Mouse (Mus musculus) layer of hippocampus, adult 6 months (tissue): Measurements from ENCODE around the gene Pcolce. TPM values are rescaled to one million over a fixed set of nuclear protein-coding genes. Genes with fewer than 3 reads are reported as not detected.

ENCODE experiments used
- long read RNA-seq, 2 experiments: library from polyadenylated mRNA; unstranded; transcript quantifications; one replicate each; pipeline ENCODE4 v2.0.0; 2019 to 2020
- polyA plus RNA-seq: library from polyadenylated mRNA; unstranded; fragments of <200 nt; fragmentation: Nextera tagmentation; gene quantifications from 2 replicates; pipeline ENCODE4 v1.2.3, GENCODE M21; 2021

Pcolce gene
- polyA plus RNA-seq = 10.9 and 39.7 TPM in 2 replicates
- long read RNA-seq, experiment 1, transcript Pcolce-201 (9 exons, 1,626 nt) = major isoform, 11 of 15 reads
- long read RNA-seq, experiment 1, partial matches to known transcripts = 2 of 15 reads
- long read RNA-seq, experiment 1, other reads (novel, unspliced or antisense) = 0 of 15 reads
- long read RNA-seq, experiment 2, transcript Pcolce-201 (9 exons, 1,626 nt) = major isoform, 35 of 36 reads
- long read RNA-seq, experiment 2, partial matches to known transcripts = 0 of 36 reads
- long read RNA-seq, experiment 2, other reads (novel, unspliced or antisense) = 0 of 36 reads

GRCm38 (mm10) chr5:137613550-137613949 lies at the start of gene Pcolce:
Pcolce (minus strand) TSS chr5:137613784.

DNA sequence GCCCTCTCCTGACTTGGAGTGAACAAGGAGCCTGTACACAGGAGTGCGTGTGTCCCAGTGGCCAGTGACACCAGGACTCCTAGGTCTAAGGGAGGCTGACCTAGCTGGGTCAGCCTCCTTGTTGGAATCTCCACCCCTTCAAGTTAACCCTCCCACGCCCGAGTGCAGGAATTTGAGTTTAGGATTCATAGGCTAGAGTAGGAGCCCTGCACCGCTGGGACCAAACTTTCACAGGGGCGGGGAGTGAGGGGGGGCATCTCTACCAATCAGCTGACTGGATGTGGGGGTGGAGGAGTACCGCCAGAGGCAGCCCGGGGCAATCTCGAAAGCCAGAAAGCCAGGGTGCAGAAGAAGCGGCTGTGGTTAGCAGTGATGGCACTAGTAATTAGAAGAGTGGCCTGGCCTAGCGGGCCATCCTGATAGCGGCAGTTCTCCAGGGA lies 32.1 kb upstream of the Pcolce start, which contains the start of gene Irs3:
Gene Irs3, minus strand, starts transcription at position 63 of the 440 bp plus-strand sequence.

DNA sequence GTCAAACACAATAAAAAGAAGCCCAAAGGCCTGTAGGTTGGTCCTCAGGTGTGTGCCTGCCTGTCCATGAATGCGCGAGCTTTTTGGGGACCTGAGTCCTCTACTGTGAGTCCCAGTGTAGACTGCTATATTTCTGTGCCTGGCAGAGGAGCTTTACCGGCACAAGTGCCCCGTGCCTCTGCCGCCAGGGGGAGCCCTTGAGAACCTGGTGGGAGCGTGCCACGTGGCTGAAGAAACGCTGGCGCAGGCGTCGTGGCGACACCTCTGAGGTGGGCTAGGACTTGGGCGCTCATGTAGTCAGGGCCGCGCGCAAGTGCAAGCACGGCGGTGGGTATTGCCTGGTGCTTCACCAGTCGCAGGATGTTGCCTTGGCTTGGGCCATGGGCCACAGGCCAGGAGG lies 27.5 kb upstream of the Pcolce start, which contains the start of gene Sap25:
Gene Sap25, plus strand, starts transcription at position 281 of the 400 bp plus-strand sequence.

DNA sequence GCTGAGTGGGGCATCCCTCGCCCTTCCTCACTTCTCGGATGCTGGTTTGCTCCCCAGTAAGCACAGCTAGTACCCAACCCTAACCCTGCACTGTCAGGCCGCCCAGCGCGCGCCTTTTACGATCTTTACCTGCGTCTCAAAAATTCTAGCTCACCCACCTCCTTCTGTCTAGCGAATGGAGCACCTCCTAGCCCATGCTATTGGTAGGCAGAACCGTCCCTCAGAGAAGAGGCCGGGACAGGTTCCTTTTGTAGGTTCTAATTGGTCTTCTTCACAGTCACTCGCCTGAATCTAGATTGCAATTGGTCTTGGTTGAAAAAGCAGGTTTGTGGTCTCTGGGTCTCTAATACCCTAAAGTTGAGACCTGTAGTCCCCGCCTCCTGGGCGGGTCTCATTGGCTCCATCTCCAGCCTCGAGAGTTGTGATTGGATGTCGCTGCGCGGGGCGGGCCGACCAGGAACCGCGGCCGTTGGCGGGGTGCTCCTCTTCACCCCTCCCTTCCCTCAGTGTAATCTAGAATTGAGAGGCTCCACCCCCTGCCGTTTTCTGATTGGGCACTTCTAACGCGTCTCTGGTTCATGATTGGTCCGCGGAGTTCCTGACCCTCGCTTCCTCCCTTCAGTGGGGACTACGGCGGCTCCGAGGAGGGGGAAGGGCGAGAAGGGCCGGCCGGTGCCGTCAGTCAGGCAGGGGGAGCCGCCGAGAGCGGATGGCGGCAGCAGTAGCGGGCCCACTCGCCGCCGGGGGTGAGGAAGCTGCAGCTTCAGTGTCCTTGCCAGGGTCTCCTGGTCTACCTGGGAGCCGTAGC lies 15.1 kb upstream of the Pcolce start, which contains the start of the genes Fbxo24, Lrch4 and Gm20605:
Gene Fbxo24, minus strand, starts transcription at position 505 of the 808 bp plus-strand sequence.
Gene Lrch4, plus strand, starts transcription at position 624 of the 808 bp plus-strand sequence.
Gene Gm20605, plus strand, starts transcription at position 678 of the 808 bp plus-strand sequence.

DNA sequence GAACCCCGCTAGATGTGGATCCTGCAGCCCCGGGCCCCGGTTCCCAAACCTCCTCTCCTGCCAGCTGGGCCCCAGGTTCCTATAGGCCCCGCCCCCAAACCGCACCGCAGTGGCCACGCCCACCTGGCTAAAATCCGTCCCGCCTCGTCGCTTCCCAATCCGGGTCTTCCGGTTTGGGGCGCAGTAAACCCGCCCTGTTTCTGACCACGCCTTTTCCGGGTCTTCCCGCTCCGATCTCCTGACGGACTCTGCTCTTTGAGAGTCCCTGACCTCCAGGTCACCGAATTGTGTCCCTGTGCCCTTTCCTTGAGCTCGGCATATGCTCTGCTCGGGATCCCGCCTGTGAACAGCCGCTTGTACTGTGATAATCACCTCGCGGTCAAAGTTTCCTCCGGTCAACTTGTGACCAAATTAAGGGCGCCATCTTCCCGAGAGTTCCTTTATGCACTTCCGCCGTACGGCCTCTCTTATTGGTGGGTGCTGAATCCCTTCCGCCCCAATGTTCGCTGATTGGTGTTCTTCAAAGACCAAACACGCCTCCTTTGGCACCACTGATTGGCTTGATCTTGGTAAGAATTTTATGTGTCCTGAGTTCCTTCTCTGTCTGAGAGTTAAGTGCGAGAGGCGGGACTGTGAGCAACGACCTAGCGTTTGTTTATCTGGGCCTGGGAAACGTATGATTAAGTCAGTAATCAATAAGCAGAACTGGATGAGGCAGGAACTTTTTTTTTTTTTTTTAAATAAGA lies 12.8 kb downstream of the Pcolce start, which contains the start of gene Mospd3:
Gene Mospd3, minus strand, starts transcription at position 440 of the 746 bp plus-strand sequence.

GRCm38 (mm10) chr5:137569665-137570064 lies 43.9 kb downstream of the Pcolce start, which contains the start of gene Tfr2:
Tfr2 (plus strand) TSS chr5:137569840.

Other genes starting within 250 kb of the Pcolce start
- 0.10 and 0.13 TPM in 2 replicates for gene Zan, start 136.7 kb downstream of the Pcolce start, polyA plus RNA-seq
- 89.7 and 94.7 TPM in 2 replicates for gene Pop7, start 111.3 kb downstream of the Pcolce start, polyA plus RNA-seq
- 2.6 and 2.9 TPM in 2 replicates for gene Gigyf1, start 95.2 kb downstream of the Pcolce start, polyA plus RNA-seq
- not detected in 2 replicates for gene Epo, start 80.5 kb downstream of the Pcolce start, polyA plus RNA-seq
- 97.9 and 121 TPM in 2 replicates for gene Gnb2, start 80.3 kb downstream of the Pcolce start, polyA plus RNA-seq
- 83.5 and 108 TPM in 2 replicates for gene Actl6b, start 60.3 kb downstream of the Pcolce start, polyA plus RNA-seq
- gene Tfr2, start 43.9 kb downstream of the Pcolce start, polyA plus RNA-seq = 5.8 and 6.8 TPM in 2 replicates
- gene Mospd3, start 12.7 kb downstream of the Pcolce start, polyA plus RNA-seq = 27.3 and 28.5 TPM in 2 replicates
- gene Fbxo24, start 15.2 kb upstream of the Pcolce start, polyA plus RNA-seq = not detected in 2 replicates
- gene Lrch4, start 15.3 kb upstream of the Pcolce start, polyA plus RNA-seq = 4.9 and 5.3 TPM in 2 replicates
- gene Gm20605, start 15.4 kb upstream of the Pcolce start, polyA plus RNA-seq = 0.31 and 0.34 TPM in 2 replicates
- 0.44 and 0.54 TPM in 2 replicates for gene Sap25, start 27.6 kb upstream of the Pcolce start, polyA plus RNA-seq
- gene Irs3, start 31.9 kb upstream of the Pcolce start, polyA plus RNA-seq = 0.11 and 0.36 TPM in 2 replicates
- 17.0 and 19.7 TPM in 2 replicates for gene Agfg2, start 70.9 kb upstream of the Pcolce start, polyA plus RNA-seq
- 1.1 and 1.4 TPM in 2 replicates for gene Nyap1, start 127.8 kb upstream of the Pcolce start, polyA plus RNA-seq
- gene Tsc22d4, start 131.9 kb upstream of the Pcolce start, polyA plus RNA-seq = 452 and 506 TPM in 2 replicates
- gene Ppp1r35, start 165.1 kb upstream of the Pcolce start, polyA plus RNA-seq = 31.0 and 33.0 TPM in 2 replicates
- gene Mepce, start 173.9 kb upstream of the Pcolce start, polyA plus RNA-seq = 11.8 and 12.1 TPM in 2 replicates
- gene Zcwpw1, start 174.0 kb upstream of the Pcolce start, polyA plus RNA-seq = 3.1 and 3.5 TPM in 2 replicates
- gene Pilra, start 222.5 kb upstream of the Pcolce start, polyA plus RNA-seq = 0.84 and 1.5 TPM in 2 replicates
- not detected in 2 replicates for gene Pilrb1, start 244.3 kb upstream of the Pcolce start, polyA plus RNA-seq